Mouse (Mus musculus): Measurements from ENCODE around the gene Car9.
"Not testable (repeated sequence)": the region's sequence is repeated elsewhere in the genome, so short reads cannot be mapped to it uniquely, and the experiment has no call there.

The Car9 gene

DNA sequence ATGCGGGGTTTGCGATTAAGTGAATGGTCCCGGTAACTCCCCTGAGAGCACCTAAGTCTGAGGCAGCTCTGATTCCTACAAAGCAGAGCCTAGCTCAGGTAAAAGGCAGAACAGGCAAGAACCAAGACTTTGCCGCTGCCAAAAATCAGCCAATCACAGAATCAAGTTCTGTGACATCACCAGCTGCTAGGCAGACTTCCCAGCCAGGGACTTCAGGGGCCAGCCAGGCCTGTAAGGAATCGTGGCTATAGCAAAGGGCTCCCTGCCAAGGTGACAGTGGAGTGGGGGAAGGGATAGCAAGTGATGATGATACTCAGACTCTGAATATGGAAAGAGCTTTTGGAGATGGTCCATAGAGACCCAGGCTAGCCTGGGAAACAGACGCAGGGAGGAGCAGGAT lies 13.2 kb downstream of the Car9 start:
- DNase-seq (ENCODE audit: extremely low read depth, low read depth) = no peak

DNA sequence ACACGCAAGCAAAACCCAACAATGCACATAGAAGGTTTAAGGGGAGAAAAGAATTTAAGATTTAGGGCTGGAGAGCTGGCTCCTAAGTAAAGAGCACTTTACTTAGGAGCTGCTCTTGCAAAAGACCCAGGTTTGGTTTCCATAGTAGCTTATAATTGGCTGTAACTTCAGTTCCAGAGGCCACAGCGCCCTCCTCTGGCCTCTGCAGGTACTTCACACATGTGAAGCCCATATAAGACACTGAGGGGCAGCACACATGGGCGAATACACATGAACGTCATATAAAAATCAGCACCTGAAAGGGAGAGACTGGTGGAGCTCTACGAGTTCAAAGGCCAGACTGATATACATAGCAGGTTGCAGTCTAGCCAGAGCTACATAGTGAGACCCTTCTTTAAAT lies 21.1 kb downstream of the Car9 start:
- no peak for DNase-seq (ENCODE audit: extremely low read depth, low read depth)

DNA sequence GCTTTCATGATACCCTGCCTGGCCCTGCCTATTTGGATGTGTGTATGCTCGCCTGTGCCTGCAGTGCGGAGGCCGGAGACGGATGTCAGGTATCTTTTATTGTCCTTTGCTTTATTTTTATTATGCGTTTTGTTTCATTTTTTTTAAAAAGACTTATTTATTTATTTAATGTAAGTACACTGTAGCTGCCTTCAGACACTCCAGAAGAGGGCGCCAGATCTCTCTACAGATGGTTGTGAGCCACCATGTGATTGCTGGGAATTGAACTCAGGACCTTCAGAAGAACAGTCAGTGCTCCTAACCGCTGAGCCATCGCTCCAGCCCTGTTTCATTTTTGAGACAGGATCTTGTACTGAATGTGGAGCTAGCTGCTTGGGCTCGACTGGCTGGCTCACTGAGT lies 21.7 kb downstream of the Car9 start:
- DNase-seq (ENCODE audit: extremely low read depth, low read depth) = no peak

DNA sequence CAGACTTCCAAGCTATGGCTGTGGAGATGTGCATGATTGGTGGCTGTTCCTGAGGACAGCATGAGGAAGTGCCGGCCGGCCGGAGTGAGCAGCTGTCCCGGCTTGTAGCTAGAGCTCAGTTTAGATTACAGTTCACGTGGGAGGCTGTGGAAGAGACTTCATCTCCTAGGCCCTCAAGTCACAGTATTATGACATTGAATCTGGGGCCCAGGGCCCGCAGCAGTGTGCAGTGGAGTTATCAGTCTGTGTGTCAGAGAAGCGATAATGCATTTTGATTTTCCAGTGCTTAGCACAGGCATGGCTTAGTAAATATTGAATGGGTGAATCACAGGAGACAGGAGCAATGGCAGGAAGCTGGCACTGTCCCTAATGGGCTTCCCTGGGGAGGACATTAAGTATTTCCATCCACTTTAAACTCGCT lies 23.3 kb downstream of the Car9 start:
- DNase-seq (ENCODE audit: extremely low read depth, low read depth) = no peak

- DNase-seq (ENCODE audit: extremely low read depth, low read depth) = peak; percentile 73
Observed at GRCm38 (mm10) chr4:43530581-43530980, 23.8 kb downstream of the Car9 start.

DNA sequence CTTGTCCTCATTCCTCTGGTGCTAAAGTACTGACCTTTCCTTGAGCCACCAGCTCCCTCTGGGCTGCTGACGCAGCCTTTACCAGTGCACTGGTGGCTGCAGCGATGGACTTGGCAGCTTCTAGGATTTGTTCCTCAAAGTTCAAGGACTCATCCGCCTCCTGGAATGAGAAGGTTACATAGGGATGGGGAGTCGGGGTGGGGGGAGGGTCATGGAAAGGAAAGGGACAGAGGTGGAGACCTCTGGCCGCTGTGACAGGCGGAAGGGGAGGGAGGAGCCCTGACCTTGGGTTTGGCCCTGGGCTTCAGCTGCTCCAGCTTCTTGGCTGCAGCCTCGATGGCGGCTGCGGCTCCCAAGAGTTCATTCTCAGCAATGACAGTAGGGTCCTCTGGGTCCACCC lies 26.5 kb downstream of the Car9 start:
- DNase-seq (ENCODE audit: extremely low read depth, low read depth) = no peak

GRCm38 (mm10) chr4:43535628-43536027 lies 28.9 kb downstream of the Car9 start:
- no peak for DNase-seq (ENCODE audit: extremely low read depth, low read depth)

GRCm38 (mm10) chr4:43536031-43536430 lies 29.3 kb downstream of the Car9 start:
- DNase-seq (ENCODE audit: extremely low read depth, low read depth) = no peak

- no peak for DNase-seq (ENCODE audit: extremely low read depth, low read depth)
Observed at GRCm38 (mm10) chr4:43542044-43542443, 35.3 kb downstream of the Car9 start.

DNA sequence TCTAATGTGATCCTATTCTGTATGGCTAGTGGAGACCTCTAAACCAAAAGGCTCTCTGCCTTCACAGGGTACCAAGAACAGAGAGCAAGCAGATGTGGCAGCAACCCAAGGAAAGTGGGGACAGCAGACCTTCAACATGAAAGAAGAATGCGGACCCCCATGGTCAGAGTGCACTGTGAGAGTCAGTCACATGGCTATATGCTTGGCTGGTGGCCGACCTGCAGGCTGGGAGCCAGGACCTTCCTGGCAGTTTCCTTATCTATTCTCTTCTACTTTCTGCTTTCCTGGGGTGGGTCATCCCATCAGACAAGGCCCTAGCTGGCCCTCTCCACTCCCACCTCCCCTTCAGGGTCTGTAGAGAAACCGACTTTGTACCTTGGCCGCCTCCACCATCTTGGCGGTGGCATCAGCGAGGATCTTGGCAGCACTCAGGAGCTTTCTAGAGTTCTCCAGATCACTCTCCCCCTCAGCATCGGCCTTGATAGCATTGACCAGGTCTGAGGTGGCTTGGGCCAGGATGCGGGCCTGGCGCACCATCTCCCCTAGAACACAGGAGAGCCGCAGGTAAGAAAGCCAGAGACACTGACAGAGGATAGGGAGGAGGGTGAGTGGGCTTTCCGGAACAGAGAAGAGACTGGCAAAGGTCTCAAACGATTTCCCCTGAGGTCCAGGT lies 39.7 kb downstream of the Car9 start:
- DNase-seq (ENCODE audit: extremely low read depth, low read depth) = no peak

DNA sequence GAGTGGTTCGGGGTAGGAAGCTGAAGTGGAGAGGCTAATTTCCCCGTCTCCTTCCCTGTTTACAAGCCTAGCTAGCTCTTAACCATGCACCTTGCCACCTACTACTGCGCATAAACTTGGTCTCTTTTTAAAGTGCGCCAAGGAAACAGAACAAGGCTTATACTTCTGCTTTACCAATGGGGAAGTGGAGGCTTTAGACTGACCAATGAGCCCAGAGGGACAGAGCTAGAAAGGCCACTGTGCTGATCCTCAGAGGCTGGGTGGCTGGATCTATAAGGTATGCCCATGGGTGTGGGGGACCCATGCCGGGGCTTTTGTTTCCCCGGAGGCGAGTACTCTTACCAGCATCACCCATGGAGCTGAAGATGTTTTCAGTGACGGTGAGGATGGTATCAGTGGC lies 40.4 kb downstream of the Car9 start:
- DNase-seq (ENCODE audit: extremely low read depth, low read depth) = no peak

- DNase-seq (ENCODE audit: extremely low read depth, low read depth) = no peak
Observed at GRCm38 (mm10) chr4:43549055-43549454, 42.3 kb downstream of the Car9 start.

DNA sequence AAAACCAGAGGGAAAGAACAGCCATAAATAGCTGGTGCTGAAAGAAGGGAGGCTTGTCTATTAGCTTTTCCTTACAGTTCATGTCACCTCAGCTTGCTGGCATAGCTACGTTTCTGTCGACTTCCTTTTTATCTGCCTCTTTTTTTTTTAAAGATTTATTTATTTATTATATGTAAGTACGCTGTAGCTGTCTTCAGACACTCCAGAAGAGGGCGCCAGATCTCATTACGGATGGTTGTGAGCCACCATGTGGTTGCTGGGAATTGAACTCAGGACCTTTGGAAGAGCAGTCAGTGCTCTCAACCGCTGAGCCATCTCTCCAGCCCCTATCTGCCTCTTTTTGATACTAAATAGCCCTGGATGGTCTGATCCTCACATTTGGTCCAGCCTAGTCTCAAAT lies 45.1 kb downstream of the Car9 start:
- not testable (repeated sequence) for DNase-seq (ENCODE audit: extremely low read depth, low read depth)

DNA sequence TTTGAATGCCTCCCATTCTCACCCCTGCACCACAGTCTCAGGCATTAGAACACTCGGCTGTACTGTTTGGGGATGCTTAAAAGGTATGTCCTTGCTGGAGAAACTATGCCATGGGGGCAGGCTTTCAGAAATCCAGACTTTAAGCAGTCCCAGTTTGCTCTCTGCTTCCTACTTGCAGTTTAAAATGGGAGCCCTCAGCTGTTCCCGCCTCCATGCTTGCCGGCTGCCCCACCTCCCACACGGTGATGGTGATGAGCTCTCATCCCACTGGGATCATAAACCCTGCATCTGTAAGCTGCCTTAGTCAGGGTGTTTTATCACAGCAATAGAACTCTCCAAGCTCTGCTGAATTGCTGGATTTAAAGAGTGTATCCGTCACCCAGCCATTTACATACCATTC lies 45.7 kb downstream of the Car9 start:
- DNase-seq (ENCODE audit: extremely low read depth, low read depth) = no peak

GRCm38 (mm10) chr4:43553891-43554290 lies 47.1 kb downstream of the Car9 start:
- no peak for DNase-seq (ENCODE audit: extremely low read depth, low read depth)

DNA sequence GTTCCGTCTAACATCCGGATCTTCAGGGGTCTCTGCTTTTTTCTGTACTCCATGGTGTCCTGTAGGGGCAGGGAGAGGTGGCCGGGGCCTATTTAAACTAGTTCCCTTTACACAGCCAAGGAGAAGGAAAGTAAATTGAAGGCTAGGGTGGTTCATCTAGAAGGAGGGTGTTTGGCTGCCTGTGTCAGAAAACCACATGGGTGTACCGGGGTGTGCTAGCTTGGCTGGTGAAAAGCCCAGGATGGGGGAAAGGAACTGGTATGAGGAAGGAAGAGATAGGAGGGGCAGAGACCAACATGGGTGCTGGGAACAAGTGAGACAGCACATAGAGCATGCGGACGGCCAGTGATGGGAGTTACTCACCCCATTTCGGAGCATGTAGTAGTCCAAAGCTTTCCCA lies 49.2 kb downstream of the Car9 start:
- DNase-seq (ENCODE audit: extremely low read depth, low read depth) = peak; percentile 52

- peak; percentile 69 for DNase-seq (ENCODE audit: extremely low read depth, low read depth)
Observed at GRCm38 (mm10) chr4:43558028-43558630, 51.4 kb downstream of the Car9 start.

GRCm38 (mm10) chr4:43558631-43559356 lies 52.0 kb downstream of the Car9 start:
- DNase-seq (ENCODE audit: extremely low read depth, low read depth) = peak; percentile 53

GRCm38 (mm10) chr4:43559519-43560242 lies 52.9 kb downstream of the Car9 start:
- DNase-seq (ENCODE audit: extremely low read depth, low read depth) = peak; percentile 74

DNA sequence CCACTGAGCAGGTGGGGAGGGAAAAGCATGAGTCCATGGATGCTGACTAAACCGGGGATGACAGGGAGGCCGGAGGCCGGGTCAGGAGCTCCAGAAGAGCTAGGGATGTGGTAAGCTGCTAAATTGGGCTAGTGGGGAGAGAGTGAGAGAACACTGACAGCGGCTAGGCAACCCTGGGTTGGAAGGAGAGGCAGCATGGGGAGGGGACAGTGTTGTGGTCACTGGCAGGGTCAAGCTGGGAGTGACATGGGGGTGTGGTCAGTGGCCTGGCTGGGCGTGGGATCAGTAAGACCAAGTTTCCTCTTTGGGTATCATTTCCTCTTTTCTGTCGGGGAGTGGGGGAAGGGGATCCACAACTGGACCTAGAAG lies 53.5 kb downstream of the Car9 start:
- no peak for DNase-seq (ENCODE audit: extremely low read depth, low read depth)

DNA sequence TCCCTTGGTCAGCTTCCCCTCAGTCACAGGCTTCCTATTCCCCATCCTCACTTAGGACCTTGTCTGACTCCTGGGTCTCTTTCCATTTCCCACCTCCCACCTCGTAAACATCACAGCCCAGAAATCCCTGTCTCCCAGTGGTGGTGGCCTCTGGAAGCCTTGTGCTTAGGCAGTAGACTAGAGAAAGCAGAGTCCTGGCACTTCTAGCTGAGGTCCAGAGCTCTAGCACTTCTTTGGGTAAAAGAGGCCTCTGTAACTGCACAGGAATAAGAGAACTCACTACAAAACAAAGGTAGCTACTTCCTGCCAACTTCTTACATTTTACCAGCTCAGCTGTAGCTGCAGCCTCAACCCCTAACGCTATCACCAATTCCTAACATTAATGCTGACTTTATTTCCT lies 54.2 kb downstream of the Car9 start:
- DNase-seq (ENCODE audit: extremely low read depth, low read depth) = no peak

GRCm38 (mm10) chr4:43561436-43561996 lies 54.8 kb downstream of the Car9 start:
- DNase-seq (ENCODE audit: extremely low read depth, low read depth) = peak; percentile 36

Measured in MEL-GATA-1-ER (cell line).